Comparison of ENCODE assay signal across 21 mouse cellular contexts in the genomic region with DNA sequence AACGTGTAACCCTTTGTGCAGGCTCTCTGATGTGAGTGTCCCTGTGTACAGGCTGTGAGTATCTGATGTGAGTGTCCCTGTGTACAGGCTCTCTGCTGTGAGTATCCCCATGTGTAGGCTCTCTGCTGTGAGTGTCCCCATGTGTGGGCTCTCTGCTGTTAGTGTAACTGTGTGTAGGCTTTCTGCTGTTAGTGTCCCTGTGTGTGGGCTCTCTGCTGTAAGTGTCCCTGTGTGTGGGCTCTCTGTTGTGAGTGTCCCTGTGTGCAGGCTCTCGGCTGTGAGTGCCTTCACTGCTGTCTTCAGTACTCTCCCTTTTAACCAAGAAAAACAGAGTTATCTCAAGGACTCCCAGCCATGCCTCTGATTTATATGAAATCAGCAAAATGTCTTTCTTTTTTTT. TPM values are rescaled to one million over a fixed set of nuclear protein-coding genes. Genes with fewer than 3 reads are reported as not detected.
"Had no signal": no experiment of that assay in that cellular context is flagged by ENCODE, and none has a peak within 500 bp of the region (broad histone marks: within the 10 kb centered on the region; RNA-seq: fewer than 3 reads in every experiment).

No protein-coding gene starts in this region.

- H3K9ac ChIP-seq: intestine, embryonic 15.5 days; kidney, embryonic 15.5 days; liver, embryonic 13.5 days; lung, embryonic 14.5 days; midbrain, embryonic 12.5 days; midbrain, embryonic 15.5 days; neural tube, embryonic 12.5 days; neural tube, embryonic 15.5 days had no signal

- H3K9me3 ChIP-seq: intestine, embryonic 15.5 days; kidney, embryonic 15.5 days; liver, embryonic 13.5 days; midbrain, embryonic 12.5 days; midbrain, embryonic 15.5 days; neural tube, embryonic 12.5 days; neural tube, embryonic 15.5 days had no signal

- ATAC-seq: intestine, embryonic 15.5 days; lung, postnatal 0 days; midbrain, embryonic 15.5 days had no signal

- H3K4me3 ChIP-seq: intestine, embryonic 15.5 days; kidney, embryonic 15.5 days; liver, embryonic 13.5 days; midbrain, embryonic 12.5 days; midbrain, embryonic 15.5 days; neural tube, embryonic 12.5 days; neural tube, embryonic 15.5 days had no signal

- H3K4me1 ChIP-seq: intestine, embryonic 15.5 days; kidney, embryonic 15.5 days; midbrain, embryonic 12.5 days; midbrain, embryonic 15.5 days; neural tube, embryonic 12.5 days had no signal

- H3K27me3 ChIP-seq: intestine, embryonic 15.5 days; kidney, embryonic 15.5 days; liver, embryonic 13.5 days; midbrain, embryonic 12.5 days; midbrain, embryonic 15.5 days; neural tube, embryonic 12.5 days; neural tube, embryonic 15.5 days had no signal

- H3K4me2 ChIP-seq: intestine, embryonic 15.5 days; kidney, embryonic 15.5 days; liver, embryonic 13.5 days; lung, embryonic 14.5 days; midbrain, embryonic 12.5 days; midbrain, embryonic 15.5 days; neural tube, embryonic 12.5 days; neural tube, embryonic 15.5 days had no signal

- H3K27ac ChIP-seq: intestine, embryonic 15.5 days; kidney, embryonic 15.5 days; liver, embryonic 13.5 days; macrophage; midbrain, embryonic 12.5 days; midbrain, embryonic 15.5 days; neural tube, embryonic 12.5 days; neural tube, embryonic 15.5 days had no signal

- H3K36me3 ChIP-seq: intestine, embryonic 15.5 days; kidney, embryonic 15.5 days; liver, embryonic 13.5 days; midbrain, embryonic 12.5 days; midbrain, embryonic 15.5 days; neural tube, embryonic 12.5 days; neural tube, embryonic 15.5 days had no signal

- DNase-seq: kidney, adult 11 months; kidney, adult 8-10 months; kidney, postnatal 10 days; kidney, postnatal 36 days; layer of hippocampus, postnatal 36 days; liver, embryonic 13.5 days; lung, embryonic 14.5 days; spleen, adult 18-20 months; thymus, adult 2 months; thymus, postnatal 14 days; thymus, postnatal 4 days had no signal

RNA-seq across cellular contexts. Expression of a gene that starts 46.9 kb away (rescaled TPM):
- total RNA-seq: liver, adult 2 months; megakaryocyte, adult 5-6 weeks had no signal
- polyA plus RNA-seq: liver, adult 2 months; lung, embryonic 14.5 days; macrophage had no signal
